Mouse (Mus musculus): ENCODE measurements at regions not wholly inside any gene's neighbourhood (a gene's known extent, or its start where the extent isn't known, plus 50 kb on each side); places are given as distances from the start of the nearest gene placed in this dataset.

- TF ChIP-seq POLR2A (IDR thresholded peaks at IDR 0.05; ENCODE audit: low read depth, low read length), result no peak
- no peak for TF ChIP-seq CTCF (IDR thresholded peaks at IDR 0.05; ENCODE audit: extremely low read depth, insufficient read length, insufficient replicate concordance, low read depth, low read length)
Observed at GRCm38 (mm10) chr15:36944556-36945171, 62.9 kb downstream of the Zfp706 start.
